Mouse (Mus musculus) embryonic fibroblast, embryonic 13.5 days (primary cell): ENCODE results near the gene Cds2. TPM values are rescaled to one million over a fixed set of nuclear protein-coding genes. Genes with fewer than 3 reads are reported as not detected.

Experiments
- H3K27ac ChIP-seq: 2 replicates; pipeline ENCODE4 v1.5.1; 2012; ENCODE audit warnings: low read length, control low read depth, inconsistent platforms; ENCODE audit not compliant: insufficient read depth
- H3K4me1 ChIP-seq: 2 replicates; pipeline ENCODE4 v1.6.1; 2011; ENCODE audit warnings: low read length; ENCODE audit not compliant: control insufficient read depth, insufficient read depth
- H3K4me3 ChIP-seq: 2 replicates; pipeline ENCODE4 v1.5.1; 2011; ENCODE audit warnings: mild to moderate bottlenecking, control low read depth, low read length; ENCODE audit not compliant: insufficient read depth
- CTCF ChIP-seq: IDR thresholded peaks from 2 replicates; pipeline ENCODE4 v1.5.1; 2011; ENCODE audit warnings: mild to moderate bottlenecking, control low read depth, low read length, moderate library complexity, borderline replicate concordance; ENCODE audit not compliant: insufficient read depth
- POLR2A ChIP-seq: IDR thresholded peaks from 2 replicates; pipeline ENCODE4 v1.6.1; 2011; ENCODE audit warnings: low read depth, mild to moderate bottlenecking, control low read depth, low read length, moderate library complexity
- polyA plus RNA-seq: library from polyadenylated mRNA; stranded (reverse); fragments of >200 nt; gene quantifications from 2 replicates; pipeline ENCODE4 v1.2.4, GENCODE M21; 2011; ENCODE audit warnings: low read depth; ENCODE audit not compliant: missing spikeins, insufficient read length

The Cds2 gene
- polyA plus RNA-seq, 1 experiment: 52.2 TPM

GRCm38 (mm10) chr2:132343846-132344245 lies 80.9 kb downstream of the Cds2 start:
- Histone ChIP-seq H3K4me1 (no peaks in the 10 kb centered on the region), H3K27ac (no peak overlapping the region), H3K4me3 (no peak overlapping the region)
- TF ChIP-seq POLR2A (no peak), CTCF (no peak)

Other genes starting within 250 kb of the Cds2 start
- gene Rassf2, start 232.9 kb upstream of the Cds2 start, polyA plus RNA-seq: 3.6 and 11.9 TPM in 2 replicates
- 18.1 and 21.8 TPM in 2 replicates for gene Slc23a2, start 118.0 kb upstream of the Cds2 start, polyA plus RNA-seq
- 31.5 and 32.8 TPM in 2 replicates for gene Tmem230, start 15.3 kb upstream of the Cds2 start, polyA plus RNA-seq
- 148 and 203 TPM in 2 replicates for gene Pcna, start 9.8 kb upstream of the Cds2 start, polyA plus RNA-seq
- gene Prokr2, start 122.3 kb downstream of the Cds2 start, polyA plus RNA-seq: 0.91 and 1.1 TPM in 2 replicates